ENCODE assay signal across 28 mouse cellular contexts in the genomic region with DNA sequence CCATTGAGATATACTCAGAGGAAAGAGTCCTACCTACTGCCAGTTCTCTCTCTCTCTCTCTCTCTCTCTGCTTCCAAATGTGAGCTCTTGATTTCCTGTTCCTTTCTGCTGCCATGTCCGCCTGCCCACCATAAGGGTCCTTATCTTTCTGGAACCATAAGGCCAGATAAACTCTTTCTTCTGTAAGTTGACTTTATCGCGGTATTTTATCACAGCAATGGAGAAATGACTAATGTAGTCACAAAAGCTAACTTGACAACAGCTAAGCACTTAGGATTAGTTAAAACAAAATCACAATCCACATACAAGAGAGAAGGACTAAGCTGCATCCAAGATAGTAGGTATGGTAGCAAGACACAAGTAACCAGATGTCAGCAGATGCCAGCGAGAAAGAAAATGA. TPM values are rescaled to one million over a fixed set of nuclear protein-coding genes. Genes with fewer than 3 reads are reported as not detected.
DNase-seq lines count a peak whose midpoint lies in the region; ATAC-seq lines count a peak whose summit lies in the region.
"Had no signal": no experiment of that assay in that cellular context is flagged by ENCODE, and none has a peak within 500 bp of the region (broad histone marks: within the 10 kb centered on the region; RNA-seq: fewer than 3 reads in every experiment).

No protein-coding gene starts in this region.

- peak; percentile 7 for DNase-seq in heart, embryonic 10.5 days (ENCODE audit: low spot score)
- no peak for DNase-seq in heart, postnatal 10 days
- DNase-seq in frontal cortex, adult 2 months (ENCODE audit: extremely low spot score in 1 of 2, low spot score in 1 of 2): no peak
- no peak for DNase-seq in embryo, embryonic 9.5 days (ENCODE audit: extremely low spot score)
- DNase-seq: adrenal gland, adult 8-10 months; adrenal gland, postnatal 25 days; B cell, adult 2 months; cerebellum, adult 11 months; cerebellum, adult 18-20 months; cerebellum, adult 8-10 months; cerebellum, adult 9-11 months; cerebellum, postnatal 14 days; cerebellum, postnatal 36 days had no signal

- ATAC-seq in common myeloid progenitor, adult 5-6 weeks (replicated peaks; ENCODE audit: low read depth, poor library complexity, severe bottlenecking): 0 out of 2 replicates have a peak, but pooled peaks have one; percentile 27
- ATAC-seq: activated CD4-positive, CD25-positive, alpha-beta regulatory T cell, adult 4 months; CD4-positive, CD25-positive, alpha-beta regulatory T cell, adult 4 months; forebrain, embryonic 14.5 days; forebrain, embryonic 16.5 days; Patski had no signal

- no peak overlapping the region for H3K4me3 ChIP-seq in heart, embryonic 10.5 days
- H3K4me3 ChIP-seq: embryonic facial prominence, embryonic 13.5 days; embryonic facial prominence, embryonic 15.5 days; erythroblast, embryonic 14.5 days; forebrain, embryonic 10.5 days; forebrain, embryonic 12.5 days had no signal

- no peak overlapping the region for H3K27ac ChIP-seq in heart, embryonic 10.5 days
- H3K27ac ChIP-seq: embryonic facial prominence, embryonic 13.5 days; embryonic facial prominence, embryonic 15.5 days; forebrain, embryonic 10.5 days; forebrain, embryonic 12.5 days had no signal

- no peaks in the 10 kb centered on the region for H3K36me3 ChIP-seq in heart, embryonic 10.5 days
- H3K36me3 ChIP-seq: embryonic facial prominence, embryonic 13.5 days; embryonic facial prominence, embryonic 15.5 days; forebrain, embryonic 10.5 days; forebrain, embryonic 12.5 days; G1E had no signal

- no peaks in the 10 kb centered on the region for H3K9me3 ChIP-seq in heart, embryonic 10.5 days
- H3K9me3 ChIP-seq: embryonic facial prominence, embryonic 13.5 days; embryonic facial prominence, embryonic 15.5 days; forebrain, embryonic 10.5 days; forebrain, embryonic 12.5 days; G1E had no signal

- H3K27me3 ChIP-seq in heart, embryonic 10.5 days (ENCODE audit: insufficient read depth, poor library complexity, severe bottlenecking): peaks cover 20% of the 10 kb centered on the region
- H3K27me3 ChIP-seq: embryonic facial prominence, embryonic 13.5 days; embryonic facial prominence, embryonic 15.5 days had no signal

- 59% methylated on average over 4 of the region's 4 CpGs for WGBS in heart, embryonic 10.5 days

- intact Hi-C loops in heart, postnatal 10 days (cut with DNase I): no loop called here

- H3K4me1 ChIP-seq in heart, embryonic 10.5 days: peaks cover 17% of the 10 kb centered on the region
- H3K4me1 ChIP-seq: embryonic facial prominence, embryonic 13.5 days; forebrain, embryonic 12.5 days had no signal

RNA-seq across cellular contexts. Expression of a gene that starts 7.0 kb away (rescaled TPM):
- polyA plus RNA-seq in heart, embryonic 10.5 days (2016; fragmentation: Nextera tagmentation; extraction: Ambion mirVana): 24.5 and 25.3 TPM in 2 replicates
- total RNA-seq in heart, postnatal 10 days (2021): 10 to 100 TPM in 1 of 2 experiments, 1 to 10 TPM in 1; 8.4 to 11.7 TPM
- not detected in 2 replicates for total RNA-seq in common myeloid progenitor, adult 5-6 weeks (2017)
- polyA plus RNA-seq in frontal cortex, adult 2 months (2012; rRNA removed): 14.5 and 15.4 TPM in 2 replicates
- total RNA-seq: CH12.LX had no signal
- polyA plus RNA-seq: activated CD4-positive, CD25-positive, alpha-beta regulatory T cell, adult 4 months; CD4-positive, CD25-positive, alpha-beta regulatory T cell, adult 4 months; erythroblast, embryonic 14.5 days; G1E had no signal

RNA-seq across cellular contexts. Expression of a gene that starts 43.7 kb away (rescaled TPM):
- not detected in 2 replicates for polyA plus RNA-seq in heart, embryonic 10.5 days (2016; fragmentation: Nextera tagmentation; extraction: Ambion mirVana)
- not detected for total RNA-seq in heart, postnatal 10 days (2021)
- total RNA-seq in common myeloid progenitor, adult 5-6 weeks (2017): not detected in 2 replicates
- 0.14 and 0.40 TPM in 2 replicates for polyA plus RNA-seq in frontal cortex, adult 2 months (2012; rRNA removed)
- total RNA-seq: adrenal gland, postnatal 25 days; adrenal gland, postnatal 4 days; CH12.LX had no signal
- polyA plus RNA-seq: embryonic facial prominence, embryonic 11.5 days; embryonic facial prominence, embryonic 13.5 days; erythroblast, embryonic 14.5 days; forebrain, embryonic 10.5 days; forebrain, embryonic 12.5 days; forebrain, embryonic 14.5 days; forebrain, embryonic 16.5 days; G1E; Patski had no signal
